Mouse (Mus musculus) hindbrain, embryonic 15.5 days (tissue): ENCODE measurements around the gene Plch1. TPM values are rescaled to one million over a fixed set of nuclear protein-coding genes. Genes with fewer than 3 reads are reported as not detected.

Experiments
- ATAC-seq: fragments of 200-750 bp; cut with Nextera tagmentation; 2 replicates; pipeline ENCODE4 v1.8.0; 2017; ENCODE audit warnings: low read depth, moderate number of reproducible peaks, moderate TSS enrichment; ENCODE audit not compliant: low FRiP score
- H3K27ac ChIP-seq: fragments of 300-500 bp; sonication (generic); replicated peaks from 2 replicates; pipeline ENCODE4 v1.5.1; 2015; ENCODE audit warnings: mild to moderate bottlenecking, inconsistent platforms
- H3K27me3 ChIP-seq: fragments of 300-500 bp; sonication (generic); 2 replicates; pipeline ENCODE4 v1.6.1; 2015; ENCODE audit warnings: control low read depth, inconsistent platforms
- H3K36me3 ChIP-seq: fragments of 300-500 bp; sonication (generic); 2 replicates; pipeline ENCODE4 v1.6.1; 2015; ENCODE audit warnings: control low read depth, inconsistent platforms
- H3K4me1 ChIP-seq: fragments of 300-500 bp; sonication (generic); replicated peaks from 2 replicates; pipeline ENCODE4 v1.6.1; 2015; ENCODE audit warnings: control low read depth, inconsistent platforms
- H3K4me2 ChIP-seq: fragments of 300-500 bp; sonication (generic); 2 replicates; pipeline ENCODE4 v1.6.1; 2015; ENCODE audit warnings: moderate library complexity, mild to moderate bottlenecking, inconsistent platforms
- H3K4me3 ChIP-seq: fragments of 300-500 bp; sonication (generic); 2 replicates; pipeline ENCODE4 v1.5.1; 2015; ENCODE audit warnings: mild to moderate bottlenecking, inconsistent platforms
- H3K9ac ChIP-seq: fragments of 300-500 bp; sonication (generic); 2 replicates; pipeline ENCODE4 v1.6.1; 2015; ENCODE audit warnings: inconsistent platforms
- H3K9me3 ChIP-seq: fragments of 300-500 bp; sonication (generic); 2 replicates; pipeline ENCODE4 v1.6.1; 2016; ENCODE audit warnings: control low read depth, inconsistent platforms
- WGBS: fragments of 180-500 bp; shearing (Covaris S2); methylation state at CpG from one replicate; pipeline ENCODE4 v1.1.7; 2015; 5-methylcytosine and 5-hydroxymethylcytosine counted together
- polyA plus RNA-seq: library from polyadenylated mRNA; unstranded; fragments of >200 nt; fragmentation: Nextera tagmentation; extraction: Ambion mirVana; gene quantifications from 2 replicates; pipeline ENCODE4 v1.2.1, GENCODE M21; 2015

Gene Plch1
- 7.4 and 8.5 TPM in 2 replicates for polyA plus RNA-seq

DNA sequence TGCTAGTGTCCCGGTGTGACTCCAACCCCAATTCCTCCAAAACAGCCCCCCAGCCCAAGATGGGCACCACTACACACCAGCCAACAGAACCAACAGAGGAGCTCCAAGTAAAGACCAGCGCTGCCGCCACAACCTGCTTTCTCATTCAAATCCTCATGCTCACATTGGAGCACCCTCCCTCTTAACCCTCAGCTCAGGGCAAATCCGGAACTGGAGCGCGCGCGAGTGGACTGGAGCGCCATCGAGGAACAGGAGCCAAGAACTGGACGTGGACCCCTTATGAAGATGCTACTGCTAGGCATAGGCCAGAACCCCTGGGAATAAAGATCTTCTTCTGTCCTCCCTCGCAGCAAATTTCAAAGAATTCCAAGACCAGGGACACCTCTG is at the start of gene Plch1:
Plch1 (minus strand) TSS at position 164 of the 387 bp plus-strand sequence.
- Histone ChIP-seq H3K36me3 (no peaks in the 10 kb centered on the region), H3K9ac (peak within 1 kb of the TSS; percentile 66), H3K27ac (peak within 1 kb of the TSS; percentile 81), H3K4me2 (peak within 1 kb of the TSS; percentile 90), H3K9me3 (no peaks in the 10 kb centered on the region), H3K27me3 (no peaks in the 10 kb centered on the region), H3K4me3 (peak within 1 kb of the TSS; percentile 65), H3K4me1 (peaks cover 29% of the 10 kb centered on the region)
- 0% methylated on average over 12 of the region's 12 CpGs for WGBS
- ATAC-seq: peak; percentile 80

DNA sequence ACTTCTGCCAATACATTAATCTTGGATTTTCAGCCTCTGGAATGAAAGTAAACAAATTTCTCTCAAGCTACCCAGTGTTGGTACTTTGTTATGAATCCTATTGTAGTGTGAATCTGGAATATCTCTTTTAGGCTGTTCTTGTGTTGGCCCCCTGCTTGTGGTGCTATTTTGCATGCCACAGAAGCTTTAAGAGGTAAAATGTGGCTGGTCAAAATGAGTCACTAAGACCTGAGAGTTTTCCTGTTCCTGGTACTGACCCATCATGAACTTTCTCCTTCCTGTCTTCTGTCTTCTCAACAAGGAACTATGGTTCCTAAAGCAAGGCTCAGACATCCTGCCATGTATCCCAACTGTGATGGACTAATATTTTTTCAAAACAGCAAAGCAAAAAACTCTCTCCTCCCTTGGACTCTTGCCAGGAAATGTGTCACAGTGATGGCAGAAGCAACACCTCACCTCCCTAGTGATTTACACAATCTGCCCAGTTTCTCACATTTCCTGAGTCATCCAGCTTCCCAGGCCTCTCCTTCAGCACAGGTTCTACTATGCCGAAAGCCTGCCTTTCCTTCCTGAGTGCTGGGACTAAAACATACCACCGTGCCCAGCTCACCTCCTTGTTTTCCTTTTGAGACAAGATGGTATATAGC is 42.1 kb upstream of the Plch1 start:
- Histone ChIP-seq H3K27ac (no peak overlapping the region), H3K4me3 (no peak overlapping the region), H3K27me3 (no peaks in the 10 kb centered on the region), H3K9me3 (no peaks in the 10 kb centered on the region), H3K4me2 (no peak overlapping the region), H3K9ac (no peak overlapping the region), H3K4me1 (no peaks in the 10 kb centered on the region), H3K36me3 (peaks cover 8% of the 10 kb centered on the region; the same call in 1 of the 2 replicates)
- 90% methylated on average over 2 of the region's 2 CpGs for WGBS
- no peak for ATAC-seq

DNA sequence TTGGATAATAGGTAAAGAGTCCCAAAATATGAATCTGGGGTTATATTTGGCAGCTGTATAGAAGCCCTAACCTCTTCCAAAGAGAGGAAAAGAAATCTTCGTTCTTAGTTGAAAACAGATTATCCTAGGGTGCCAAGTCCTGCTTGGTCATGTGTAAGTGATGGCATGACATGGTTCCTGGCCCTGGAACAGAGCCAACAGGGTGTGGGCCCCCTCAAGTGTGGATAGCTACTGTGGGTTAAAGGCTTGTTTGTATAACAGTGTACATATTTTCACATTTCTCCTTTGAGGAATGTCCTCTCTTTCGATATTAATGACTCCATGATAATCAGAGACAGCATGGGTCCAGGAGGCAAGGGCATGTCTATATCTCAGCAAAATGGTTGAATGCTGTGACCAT is 39.7 kb upstream of the Plch1 start:
- WGBS: 71% methylated on average over 2 of the region's 2 CpGs
- Histone ChIP-seq H3K4me3 (no peak overlapping the region), H3K36me3 (peaks cover 5% of the 10 kb centered on the region; the same call in 1 of the 2 replicates), H3K4me1 (no peaks in the 10 kb centered on the region), H3K4me2 (no peak overlapping the region), H3K9me3 (no peaks in the 10 kb centered on the region), H3K27ac (no peak overlapping the region), H3K9ac (no peak overlapping the region), H3K27me3 (no peaks in the 10 kb centered on the region)
- no peak for ATAC-seq

DNA sequence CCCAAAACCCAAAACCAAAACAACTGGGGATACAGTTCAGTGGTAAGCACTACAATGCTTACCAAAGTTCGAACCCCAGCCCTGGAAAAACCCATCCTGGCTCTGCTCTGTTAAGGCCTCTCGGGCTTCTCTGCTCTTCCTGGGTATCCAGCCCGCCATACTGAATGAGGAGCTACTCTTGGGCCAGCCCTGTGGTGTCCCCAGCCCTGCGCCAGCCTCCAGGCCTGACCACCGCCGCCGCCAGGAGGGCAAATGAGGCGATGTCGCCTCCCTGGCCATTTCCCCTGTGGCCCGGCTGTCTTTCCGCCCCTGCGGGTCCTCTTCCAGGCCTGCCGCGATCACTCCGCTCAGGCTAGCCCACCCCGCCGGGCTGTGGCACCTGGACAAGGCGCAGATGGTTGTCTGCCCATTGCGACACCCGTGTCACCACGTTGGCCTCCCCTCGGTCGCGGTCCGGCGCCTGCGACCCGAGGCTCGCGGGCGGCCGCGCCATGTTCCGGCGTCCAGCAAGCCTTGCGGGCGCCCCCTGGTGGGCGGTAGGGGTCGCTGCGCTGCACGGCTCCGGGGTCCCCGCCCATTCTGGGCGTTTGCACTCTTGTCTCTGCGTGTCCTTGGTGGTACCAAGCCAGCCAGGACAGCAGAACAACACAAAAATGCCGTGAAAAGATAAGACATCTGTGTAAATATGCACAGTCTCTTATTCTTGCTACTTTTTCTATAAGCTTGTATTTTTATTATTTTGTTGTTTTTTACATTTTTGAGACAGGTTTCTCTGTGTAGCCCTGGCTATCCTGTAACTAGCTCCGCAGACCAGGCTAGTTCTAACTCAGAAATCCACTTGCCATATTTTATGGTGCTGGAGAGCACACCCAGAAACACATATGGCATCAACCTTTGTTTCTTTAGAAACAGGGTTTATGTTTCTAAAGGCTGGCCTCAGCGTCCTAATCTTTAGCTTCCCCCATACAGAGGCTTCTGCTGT is 29.9 kb upstream of the Plch1 start, which contains the start of gene E130311K13Rik:
E130311K13Rik (minus strand) TSS at position 595 of the 982 bp plus-strand sequence.
- no peaks in the 10 kb centered on the region for H3K9me3 ChIP-seq
- H3K4me3 ChIP-seq: peak within 1 kb of the TSS; percentile 71
- no peaks in the 10 kb centered on the region for H3K27me3 ChIP-seq
- H3K9ac ChIP-seq: peak within 1 kb of the TSS; percentile 93
- peak within 1 kb of the TSS; percentile 82 for H3K27ac ChIP-seq
- H3K4me2 ChIP-seq: peak within 1 kb of the TSS; percentile 83
- 5% methylated on average over 48 of the region's 48 CpGs for WGBS
- 0 out of 2 replicates have a peak, but pooled peaks cover 4% of the 10 kb centered on the region for H3K36me3 ChIP-seq
- no peaks in the 10 kb centered on the region for H3K4me1 ChIP-seq
- ATAC-seq: peak; percentile 97

DNA sequence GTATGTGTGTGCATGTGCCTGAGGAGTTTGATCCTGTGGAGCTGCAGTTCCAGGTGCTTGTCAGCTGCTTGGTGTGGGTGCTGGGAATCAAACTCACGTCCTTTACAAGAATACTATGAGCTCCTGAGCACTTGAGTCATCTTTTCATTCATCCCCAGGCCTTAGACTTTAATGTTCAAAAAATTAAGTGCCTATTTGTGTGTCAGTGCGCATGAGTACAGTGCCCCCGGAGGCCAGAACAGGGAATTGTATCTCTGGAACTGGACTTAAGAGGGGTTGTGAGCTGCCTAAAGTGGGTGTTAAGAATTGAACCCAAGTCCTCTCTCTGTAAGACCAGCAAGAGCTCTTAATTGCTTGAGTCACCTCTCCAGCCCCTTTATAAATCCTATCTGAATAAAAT is 20.4 kb upstream of the Plch1 start:
- WGBS: 68% methylated on average over 3 of the region's 3 CpGs
- Histone ChIP-seq H3K4me1 (no peaks in the 10 kb centered on the region), H3K27me3 (no peaks in the 10 kb centered on the region), H3K9ac (no peak overlapping the region), H3K4me2 (no peak overlapping the region), H3K9me3 (no peaks in the 10 kb centered on the region), H3K27ac (no peak overlapping the region), H3K4me3 (no peak overlapping the region), H3K36me3 (peaks cover 10% of the 10 kb centered on the region)
- ATAC-seq: no peak

DNA sequence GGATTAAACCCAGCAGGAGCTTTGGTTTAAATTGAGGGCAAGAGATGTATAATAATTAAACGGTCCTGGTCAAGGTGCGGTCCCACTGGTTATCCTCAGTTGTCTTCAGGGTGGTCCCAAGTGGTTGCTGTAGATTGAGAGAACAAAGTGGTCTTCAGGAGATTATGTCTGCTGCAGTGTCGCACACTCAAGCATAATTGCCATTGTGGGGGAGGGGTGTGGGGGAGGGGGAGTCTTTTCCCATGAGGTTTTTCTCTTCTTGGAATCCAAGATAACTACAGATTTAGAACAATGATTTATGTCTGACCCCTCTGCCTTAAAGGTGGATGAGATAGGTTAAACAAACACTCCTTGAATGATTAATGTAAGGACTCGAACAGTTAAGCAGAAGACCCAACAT is 11.0 kb upstream of the Plch1 start:
- Histone ChIP-seq H3K27ac (no peak overlapping the region), H3K9ac (no peak overlapping the region), H3K4me1 (peaks cover 2% of the 10 kb centered on the region; the same call in 1 of the 2 replicates), H3K27me3 (no peaks in the 10 kb centered on the region), H3K4me3 (no peak overlapping the region), H3K4me2 (no peak overlapping the region), H3K9me3 (no peaks in the 10 kb centered on the region), H3K36me3 (peaks cover 6% of the 10 kb centered on the region; the same call in 1 of the 2 replicates)
- no peak for ATAC-seq
- WGBS: 83% methylated on average over 4 of the region's 4 CpGs

DNA sequence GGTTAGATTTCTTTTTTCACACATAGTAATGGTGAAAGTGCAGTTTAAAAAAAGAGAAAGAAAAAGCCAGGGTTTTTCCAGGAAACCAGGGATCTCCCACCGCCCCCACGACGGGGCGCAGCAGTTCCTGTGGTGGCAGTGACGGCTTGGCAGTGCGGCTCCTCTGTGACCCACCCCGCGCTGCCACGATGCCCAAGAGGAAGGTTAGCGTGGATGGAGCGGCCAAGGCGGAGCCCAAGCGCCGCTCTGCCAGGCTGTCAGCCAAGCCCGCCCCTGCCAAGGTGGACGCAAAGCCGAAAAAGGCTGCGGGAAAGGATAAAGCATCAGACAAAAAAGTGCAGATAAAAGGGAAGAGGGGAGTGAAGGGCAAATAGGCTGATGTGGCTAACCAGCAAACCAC is 6.0 kb upstream of the Plch1 start:
- Histone ChIP-seq H3K27me3 (no peaks in the 10 kb centered on the region), H3K36me3 (no peaks in the 10 kb centered on the region), H3K9ac (peak overlapping the region; percentile 53), H3K4me3 (peak overlapping the region; percentile 41), H3K4me2 (peak overlapping the region; percentile 91), H3K9me3 (no peaks in the 10 kb centered on the region), H3K27ac (no peak overlapping the region), H3K4me1 (peaks cover 7% of the 10 kb centered on the region)
- under 1% methylated on average over 18 of the region's 18 CpGs for WGBS
- no peak for ATAC-seq

DNA sequence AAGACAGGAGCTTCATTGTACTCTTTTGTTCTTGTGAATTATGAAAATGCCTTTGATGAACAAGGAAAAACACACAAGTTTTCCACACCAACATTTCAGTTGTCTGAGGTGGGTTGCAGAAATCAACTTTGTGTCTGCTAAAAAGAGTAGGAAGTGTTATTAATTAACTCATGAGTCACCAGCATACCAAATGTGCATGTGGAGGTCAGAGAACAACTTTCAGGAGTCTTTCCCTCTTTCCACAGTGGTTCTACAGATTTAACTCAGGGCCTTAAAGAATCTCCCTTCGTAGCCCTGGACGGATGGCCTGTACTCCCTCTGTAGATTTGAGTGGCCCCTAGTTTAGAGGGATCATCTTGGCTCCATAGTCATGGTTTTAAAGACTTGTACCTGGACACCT is 4.9 kb upstream of the Plch1 start:
- Histone ChIP-seq H3K27ac (no peak overlapping the region), H3K4me1 (peaks cover 16% of the 10 kb centered on the region), H3K9me3 (no peaks in the 10 kb centered on the region), H3K27me3 (no peaks in the 10 kb centered on the region), H3K9ac (no peak overlapping the region), H3K4me3 (no peak overlapping the region), H3K36me3 (no peaks in the 10 kb centered on the region), H3K4me2 (no peak overlapping the region)
- no peak for ATAC-seq
- 82% methylated on average over 2 of the region's 2 CpGs for WGBS

DNA sequence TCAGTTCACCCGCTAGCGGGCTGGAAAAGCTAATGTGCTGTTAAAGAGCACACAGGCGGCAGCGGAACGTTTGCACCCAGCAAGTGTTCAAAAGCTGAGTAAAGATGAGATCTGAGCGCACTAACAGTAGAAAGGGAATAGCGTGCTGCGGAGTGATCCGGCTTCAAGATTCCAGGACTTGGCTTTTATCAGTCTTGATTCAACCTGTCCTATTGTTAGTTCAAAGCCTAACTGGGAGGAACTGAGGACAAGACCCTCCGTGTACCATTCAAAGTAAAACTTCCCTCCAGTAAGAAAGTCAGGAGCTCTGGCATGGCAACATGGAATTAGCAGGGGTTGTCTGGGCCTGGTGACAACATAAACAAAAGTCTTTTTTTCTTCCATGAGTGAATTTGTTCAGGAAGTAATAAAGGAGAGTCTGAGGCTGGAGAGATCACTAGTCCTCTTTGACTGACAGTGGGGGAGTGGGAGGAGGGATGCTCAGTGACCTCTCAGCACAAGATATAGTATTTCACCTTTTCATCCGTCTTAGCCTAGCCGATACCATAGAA is 824 bp upstream of the Plch1 start:
- H3K27ac ChIP-seq: 0 out of 2 replicates have a peak overlapping the region, but pooled peaks have one; percentile 13

DNA sequence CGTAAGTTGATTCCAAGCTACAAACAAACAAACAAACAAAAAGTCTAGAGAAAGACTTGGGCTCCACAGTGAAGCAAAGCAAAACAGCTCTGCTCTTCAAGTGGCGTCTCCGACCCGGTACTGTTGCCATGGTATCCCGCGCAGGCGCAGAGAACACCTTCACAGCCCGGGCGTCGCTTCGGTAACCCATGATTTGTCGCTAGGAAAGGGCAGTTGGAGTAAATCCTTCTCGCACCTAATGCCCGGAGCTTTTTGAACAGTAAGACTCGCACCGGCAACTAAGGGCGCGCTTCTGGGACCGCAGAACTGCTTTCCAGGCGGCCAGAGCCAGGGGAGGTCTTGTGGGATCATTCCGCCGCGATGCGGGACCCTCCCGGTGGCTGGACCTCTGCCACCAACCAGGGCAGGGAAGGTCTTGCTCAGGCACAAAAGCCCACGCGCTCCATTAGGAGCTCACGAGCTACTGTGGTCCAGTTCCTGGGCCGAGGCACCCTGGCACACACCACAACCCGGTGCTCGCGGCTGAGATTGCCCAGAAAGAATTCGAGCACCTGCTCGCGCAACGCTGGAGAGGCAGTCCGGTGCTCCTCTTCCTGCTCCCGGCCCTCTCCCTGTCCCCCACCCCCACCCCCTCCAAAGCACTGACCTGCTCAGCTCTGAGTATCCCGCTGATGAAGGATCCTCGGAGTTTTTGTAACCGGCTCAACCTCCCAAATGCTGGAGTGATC is 527 bp downstream of the Plch1 start:
- H3K4me2 ChIP-seq: peak overlapping the region; percentile 90
- H3K4me3 ChIP-seq: peak overlapping the region; percentile 65
- under 1% methylated on average over 41 of the region's 41 CpGs for WGBS
- no peaks in the 10 kb centered on the region for H3K27me3 ChIP-seq
- peaks cover 29% of the 10 kb centered on the region for H3K4me1 ChIP-seq
- peak overlapping the region; percentile 66 for H3K9ac ChIP-seq
- no peaks in the 10 kb centered on the region for H3K36me3 ChIP-seq
- H3K9me3 ChIP-seq: no peaks in the 10 kb centered on the region
- peak overlapping the region; percentile 81 for H3K27ac ChIP-seq
- ATAC-seq: peak; percentile 92

More for the DNA sequence above, 824 bp upstream of the Plch1 start:
- Histone ChIP-seq H3K4me2 (peak overlapping the region; percentile 90), H3K4me3 (peak overlapping the region; percentile 65), H3K9me3 (no peaks in the 10 kb centered on the region), H3K36me3 (no peaks in the 10 kb centered on the region), H3K4me1 (peaks cover 30% of the 10 kb centered on the region), H3K9ac (no peak overlapping the region), H3K27me3 (no peaks in the 10 kb centered on the region)
- 1% methylated on average over 12 of the region's 12 CpGs for WGBS
- 0 out of 2 replicates have a peak, but pooled peaks have one; percentile 2 for ATAC-seq

DNA sequence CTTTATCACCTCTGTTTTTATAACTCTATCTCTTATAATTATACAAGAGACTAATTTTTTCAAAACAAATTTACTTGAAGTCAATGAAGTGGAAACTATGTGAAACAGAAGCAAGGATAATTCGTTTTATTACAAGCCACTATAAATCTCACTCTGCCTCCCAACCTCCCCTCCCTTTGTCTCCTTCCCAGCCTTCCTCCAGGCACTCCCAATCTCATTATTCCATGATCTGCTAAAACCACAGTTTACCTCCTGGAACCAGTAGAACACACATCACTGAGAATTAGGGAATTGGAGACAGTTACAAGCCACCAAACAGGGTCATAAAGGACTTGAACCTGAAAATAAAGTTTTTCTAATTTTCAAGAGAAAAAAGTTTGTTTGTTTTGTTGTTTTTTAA is 2.1 kb downstream of the Plch1 start:
- Histone ChIP-seq H3K4me1 (peaks cover 29% of the 10 kb centered on the region), H3K9ac (no peak overlapping the region), H3K27ac (no peak overlapping the region), H3K4me3 (0 out of 2 replicates have a peak overlapping the region, but pooled peaks have one; percentile 65), H3K27me3 (no peaks in the 10 kb centered on the region), H3K9me3 (no peaks in the 10 kb centered on the region), H3K4me2 (peak overlapping the region; percentile 90), H3K36me3 (no peaks in the 10 kb centered on the region)
- ATAC-seq: no peak
- WGBS: 0% methylated on average over 1 of the region's 1 CpGs
